Mouse (Mus musculus): ENCODE measurements around the gene Irf4.

DNA sequence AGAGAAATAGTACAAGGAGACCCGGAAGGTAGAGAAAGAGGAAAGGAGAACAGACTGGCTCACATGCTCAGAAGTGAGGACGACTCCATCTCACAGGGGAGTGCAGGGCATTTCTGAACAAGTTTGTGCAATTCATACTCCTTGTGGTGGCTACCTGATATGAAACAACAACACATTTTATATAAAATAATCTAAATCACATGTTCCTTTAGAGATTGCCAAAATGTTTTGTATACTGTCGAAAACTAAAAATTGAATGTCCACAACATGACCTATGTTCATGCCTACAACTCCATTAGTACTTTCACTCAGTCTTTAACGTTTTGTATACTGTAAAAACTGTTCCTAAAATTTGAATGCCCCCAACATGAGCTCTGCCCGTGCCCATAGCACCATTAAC lies 7.9 kb upstream of the Irf4 start:
- TF ChIP-seq CTCF (conservative IDR thresholded peaks at IDR 0.05; ENCODE audit: low read length) (no peak), NANOG (IDR thresholded peaks at IDR 0.05; ENCODE audit: borderline replicate concordance, low read length) (no peak), POU5F1 (IDR thresholded peaks at IDR 0.05; ENCODE audit: borderline replicate concordance, low read length) (no peak)
